Mouse (Mus musculus): ENCODE data around the gene Dmwd.

DNA sequence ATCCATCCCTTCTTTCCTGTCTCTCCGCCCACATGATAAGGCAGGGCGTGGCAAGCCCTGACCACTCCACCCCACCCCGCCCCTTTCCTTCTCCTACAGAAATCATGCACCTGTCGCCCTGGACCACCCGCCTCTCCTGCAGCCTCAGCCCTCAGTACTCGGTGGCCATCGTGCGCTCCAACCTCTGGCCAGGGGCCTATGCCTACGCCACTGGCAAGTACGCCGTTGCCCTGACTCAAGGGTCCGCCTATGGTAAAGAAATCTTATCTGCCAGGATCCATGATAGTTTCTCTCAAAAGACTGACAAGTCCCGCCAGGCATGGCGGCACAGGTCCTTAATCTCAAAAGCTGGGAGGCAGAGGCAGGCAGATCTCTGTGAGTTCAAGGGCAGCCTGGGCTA is 8.1 kb upstream of the Dmwd start:
- TF ChIP-seq CTCF (IDR thresholded peaks at IDR 0.05; ENCODE audit: extremely low read depth, insufficient read length, insufficient replicate concordance, low read depth, low read length) (no peak), POLR2A (IDR thresholded peaks at IDR 0.05; ENCODE audit: low read depth, low read length) (no peak)

Data from small intestine, adult 2 months (tissue).